Mouse (Mus musculus) c-Kit-positive CD71-positive TER-119-positive erythroid progenitor cells, embryonic 14.5 days (primary cell): ENCODE measurements at regions not wholly inside any gene's neighbourhood (a gene's known extent, or its start where the extent isn't known, plus 50 kb on each side); places are given as distances from the start of the nearest gene placed in this dataset.

ENCODE experiments used
- DNase-seq: peaks from one replicate; pipeline ENCODE4 v3.0.0-alpha.2; 2013; ENCODE audit warnings: low spot score

- DNase-seq = no peak
Observed at GRCm38 (mm10) chr6:91573487-91573886, 57.8 kb downstream of the Lsm3 start.

DNA sequence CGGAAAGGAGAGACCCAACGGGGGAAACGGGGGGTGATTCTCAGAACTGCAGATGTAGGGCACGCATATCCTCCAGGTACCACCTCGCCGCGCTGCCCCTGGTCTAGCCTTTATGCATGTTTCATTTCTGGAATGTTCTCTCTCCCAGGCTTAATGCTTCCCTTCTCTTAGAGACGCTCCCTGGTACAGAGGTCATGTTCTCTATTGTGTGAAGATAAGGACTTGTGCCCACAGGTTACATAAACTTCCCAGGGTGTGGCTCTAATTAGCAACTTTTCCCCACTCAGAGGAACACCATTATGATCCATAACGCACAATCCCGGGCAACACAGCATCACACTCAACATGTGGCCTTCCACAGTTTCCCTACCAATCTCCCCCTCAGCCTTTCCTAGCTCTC, 58.7 kb downstream of the Lsm3 start:
- DNase-seq = no peak

DNA sequence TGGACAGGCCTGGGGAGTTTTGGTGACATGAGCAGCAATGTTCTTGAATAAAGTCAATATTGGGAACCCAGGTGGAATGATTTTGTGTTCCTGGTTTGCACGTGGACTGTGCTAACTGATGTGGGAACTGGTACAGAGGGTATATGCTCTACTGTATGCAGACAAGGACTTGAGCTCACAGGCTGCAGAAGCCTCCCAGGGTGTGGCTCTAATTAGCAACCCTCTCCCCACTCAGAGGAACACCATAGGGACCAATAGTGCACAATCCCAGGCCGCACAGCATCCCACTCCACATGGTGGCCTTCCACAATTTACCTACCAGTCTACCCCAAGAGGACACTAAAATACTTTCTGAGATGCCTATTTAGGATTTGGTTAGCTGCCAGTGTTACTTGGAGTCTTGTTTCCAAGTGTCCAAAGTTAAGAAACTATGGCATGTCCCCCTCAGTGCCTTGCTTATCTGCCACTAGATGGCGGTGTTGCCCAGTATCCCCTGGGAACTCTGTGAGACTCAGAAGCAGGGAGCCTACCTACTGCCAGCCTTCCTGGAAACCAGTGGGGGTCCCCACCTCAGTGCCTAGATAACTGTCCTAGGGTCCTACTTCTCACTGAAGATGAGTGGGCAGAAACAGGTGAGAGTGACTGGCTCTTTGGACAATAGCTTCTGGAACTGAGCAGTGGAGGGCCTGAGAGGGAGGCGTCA, 60.1 kb downstream of the Lsm3 start:
- peak; percentile 62 for DNase-seq

- DNase-seq = no peak
Observed at GRCm38 (mm10) chr6:91576906-91577305, 61.2 kb downstream of the Lsm3 start.

- no peak for DNase-seq
Observed at GRCm38 (mm10) chr6:91579666-91580065, 63.9 kb downstream of the Lsm3 start.

DNA sequence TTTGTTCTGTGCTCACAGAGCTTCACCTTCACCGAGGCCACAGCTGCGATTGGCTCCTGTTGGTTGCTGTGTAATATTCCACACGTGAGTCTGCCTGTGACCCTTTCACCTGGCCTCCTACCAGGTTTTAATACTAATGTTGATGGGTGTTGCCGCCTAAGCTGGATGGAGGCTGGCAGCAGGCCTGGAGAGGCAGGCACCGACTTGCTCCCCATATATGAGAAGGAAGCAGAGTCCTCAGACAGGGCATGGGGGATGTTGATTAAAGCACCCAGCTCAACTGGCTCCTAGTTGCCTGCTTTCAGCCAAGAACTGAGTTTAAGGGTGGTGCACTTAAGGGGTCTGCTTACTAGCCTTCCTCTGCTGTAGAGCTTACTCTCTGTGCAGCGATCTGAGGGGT, 64.9 kb downstream of the Lsm3 start:
- DNase-seq = no peak

GRCm38 (mm10) chr6:91582338-91582737, 66.6 kb downstream of the Lsm3 start:
- no peak for DNase-seq

- DNase-seq = no peak
Observed at GRCm38 (mm10) chr6:91583346-91583745, 67.6 kb downstream of the Lsm3 start.

GRCm38 (mm10) chr6:91585543-91585942, 69.8 kb downstream of the Lsm3 start:
- DNase-seq = no peak

DNA sequence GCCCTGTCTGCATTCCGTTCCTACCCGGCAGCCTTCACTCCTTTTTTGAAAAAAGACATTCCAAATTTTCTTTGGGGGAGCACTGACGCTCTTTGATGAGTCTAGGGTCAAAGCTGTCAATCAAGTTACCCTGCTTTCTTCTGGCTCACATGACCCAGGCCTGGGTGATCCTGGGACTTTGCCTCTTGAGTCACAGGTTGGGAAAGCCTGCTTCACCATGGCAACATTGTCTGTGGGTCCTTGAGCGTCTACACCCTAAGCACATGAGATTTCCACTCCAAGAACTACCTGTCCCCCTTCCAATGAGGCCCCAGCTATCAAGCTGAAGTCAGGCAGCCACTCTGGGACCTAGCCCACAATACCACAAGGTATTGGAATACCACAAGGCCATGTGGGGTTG, 73.5 kb downstream of the Lsm3 start:
- DNase-seq = no peak

DNA sequence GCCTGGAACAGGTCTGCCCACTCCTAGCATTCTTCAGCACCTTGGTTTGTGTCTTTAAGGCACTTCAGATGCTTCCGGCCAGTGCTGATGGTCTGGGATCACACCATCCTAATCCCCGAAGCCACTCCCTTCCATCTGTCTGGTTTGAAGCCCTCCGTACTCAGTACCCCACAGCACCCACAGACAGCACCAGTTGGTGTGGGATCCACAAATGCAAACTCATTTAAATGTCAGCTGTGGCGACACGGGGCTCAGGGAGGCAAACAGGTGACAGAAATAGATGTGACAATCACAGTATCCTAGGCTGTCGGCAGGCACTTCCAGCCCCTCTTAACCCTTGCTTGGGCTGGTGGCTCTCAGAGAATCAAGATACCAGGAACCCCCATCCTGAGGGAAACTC, 74.7 kb downstream of the Lsm3 start:
- no peak for DNase-seq

GRCm38 (mm10) chr6:91590806-91591571, 75.3 kb downstream of the Lsm3 start:
- no peak for DNase-seq

DNA sequence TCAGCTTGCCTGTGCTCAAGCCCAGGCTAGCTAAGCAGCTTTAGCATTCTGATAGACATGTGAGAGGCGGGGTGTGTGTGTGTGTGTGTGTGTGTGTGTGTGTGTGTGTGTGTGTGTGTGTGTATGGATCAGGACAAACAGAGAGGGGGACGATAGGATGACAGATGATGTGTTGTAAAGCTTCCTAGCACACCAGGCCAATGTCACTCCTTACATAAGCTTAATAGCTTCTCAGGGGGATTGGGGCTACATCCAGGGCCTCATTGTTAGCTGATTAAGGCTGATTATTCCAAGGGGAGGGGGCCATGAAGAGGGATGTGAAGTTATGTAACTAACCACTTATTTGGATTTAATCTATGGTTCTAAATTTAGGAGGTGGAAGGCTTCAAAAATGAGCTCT, 76.9 kb downstream of the Lsm3 start:
- DNase-seq = no peak

GRCm38 (mm10) chr6:91598942-91599341, 83.2 kb downstream of the Lsm3 start:
- no peak for DNase-seq

GRCm38 (mm10) chr6:91600116-91600515, 83.7 kb upstream of the Slc6a6 start:
- DNase-seq = no peak

- no peak for DNase-seq
Observed at GRCm38 (mm10) chr6:91606634-91607215, 77.1 kb upstream of the Slc6a6 start.

GRCm38 (mm10) chr6:91607613-91608272, 76.1 kb upstream of the Slc6a6 start:
- no peak for DNase-seq

GRCm38 (mm10) chr6:91609671-91610070, 74.2 kb upstream of the Slc6a6 start:
- no peak for DNase-seq

GRCm38 (mm10) chr6:91615022-91615421, 68.8 kb upstream of the Slc6a6 start:
- no peak for DNase-seq

GRCm38 (mm10) chr6:91616541-91616940, 67.3 kb upstream of the Slc6a6 start:
- DNase-seq = no peak

GRCm38 (mm10) chr6:91617031-91617596, 66.7 kb upstream of the Slc6a6 start:
- DNase-seq = peak; percentile 17

GRCm38 (mm10) chr6:91617685-91618084, 66.2 kb upstream of the Slc6a6 start:
- no peak for DNase-seq
